Mouse (Mus musculus) heart, adult 2 months (tissue): Measurements from ENCODE around the gene Dgke.
"Not testable (repeated sequence)": the region's sequence is repeated elsewhere in the genome, so short reads cannot be mapped to it uniquely, and the experiment has no call there.

Source experiments
- CTCF ChIP-seq: fragments of 200-600 bp; IDR thresholded peaks from 2 replicates; pipeline ENCODE4 v1.8.1; 2022; ENCODE audit warnings: antibody characterized with exemption, mild to moderate bottlenecking, moderate library complexity
- EP300 ChIP-seq: fragments of 200-500 bp; IDR thresholded peaks from 2 replicates; pipeline ENCODE4 v1.6.1; 2011; ENCODE audit warnings: low read depth, low read length, control low read depth; ENCODE audit not compliant: insufficient read depth
- POLR2A ChIP-seq: fragments of 200-500 bp; IDR thresholded peaks from 2 replicates; pipeline ENCODE4 v1.6.1; 2011; ENCODE audit warnings: mild to moderate bottlenecking, low read depth, low read length, control low read depth; ENCODE audit not compliant: insufficient read depth

- not testable (repeated sequence) for TF ChIP-seq CTCF, POLR2A, EP300
Measured at GRCm38 (mm10) chr11:89090359-89090758, 23.7 kb upstream of the Dgke start.
